Mouse (Mus musculus): ENCODE measurements around the gene Amigo2.

The Amigo2 gene

GRCm38 (mm10) chr15:97246911-97247790, at the start of gene Amigo2, which contains the start of gene Pced1b:
TSS of gene Amigo2 (minus strand) at chr15:97247287.
TSS of gene Pced1b (plus strand) at chr15:97247107.
- peak; percentile 9 to 19 for DNase-seq (ENCODE audit: low spot score in 2 of 2)

GRCm38 (mm10) chr15:97291291-97292050, 44.4 kb upstream of the Amigo2 start:
- DNase-seq (ENCODE audit: low spot score in 2 of 2) = peak; percentile 32 to 57

DNA sequence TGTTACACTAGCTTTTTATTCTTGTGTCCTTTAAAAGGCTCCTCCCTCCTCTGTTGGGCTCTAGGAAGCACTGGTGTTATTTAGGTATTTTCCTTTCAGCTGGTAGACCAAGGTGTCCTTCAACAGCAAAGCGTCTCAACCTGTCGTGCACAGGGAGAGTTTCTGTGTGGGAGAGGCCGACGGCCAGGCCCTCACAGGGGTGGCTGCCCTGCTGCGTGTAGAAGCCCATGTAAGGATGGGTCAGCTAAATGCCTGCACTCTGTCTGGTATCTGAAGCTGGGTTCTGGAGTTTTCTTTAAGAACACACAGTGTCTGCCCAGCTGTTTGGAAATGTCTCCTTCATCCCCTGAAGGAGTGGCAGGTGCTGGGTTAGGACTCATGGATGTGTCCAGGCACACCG, 43.3 kb upstream of the Amigo2 start:
- DNase-seq (ENCODE audit: low spot score in 2 of 2) = no peak

- no peak for DNase-seq (ENCODE audit: low spot score in 2 of 2)
These were observed 42.1 kb upstream of the Amigo2 start for GRCm38 (mm10) chr15:97289176-97289575.

GRCm38 (mm10) chr15:97288690-97289089, 41.6 kb upstream of the Amigo2 start:
- DNase-seq (ENCODE audit: low spot score in 2 of 2) = peak in 1 of 2 experiments; percentile 20

DNA sequence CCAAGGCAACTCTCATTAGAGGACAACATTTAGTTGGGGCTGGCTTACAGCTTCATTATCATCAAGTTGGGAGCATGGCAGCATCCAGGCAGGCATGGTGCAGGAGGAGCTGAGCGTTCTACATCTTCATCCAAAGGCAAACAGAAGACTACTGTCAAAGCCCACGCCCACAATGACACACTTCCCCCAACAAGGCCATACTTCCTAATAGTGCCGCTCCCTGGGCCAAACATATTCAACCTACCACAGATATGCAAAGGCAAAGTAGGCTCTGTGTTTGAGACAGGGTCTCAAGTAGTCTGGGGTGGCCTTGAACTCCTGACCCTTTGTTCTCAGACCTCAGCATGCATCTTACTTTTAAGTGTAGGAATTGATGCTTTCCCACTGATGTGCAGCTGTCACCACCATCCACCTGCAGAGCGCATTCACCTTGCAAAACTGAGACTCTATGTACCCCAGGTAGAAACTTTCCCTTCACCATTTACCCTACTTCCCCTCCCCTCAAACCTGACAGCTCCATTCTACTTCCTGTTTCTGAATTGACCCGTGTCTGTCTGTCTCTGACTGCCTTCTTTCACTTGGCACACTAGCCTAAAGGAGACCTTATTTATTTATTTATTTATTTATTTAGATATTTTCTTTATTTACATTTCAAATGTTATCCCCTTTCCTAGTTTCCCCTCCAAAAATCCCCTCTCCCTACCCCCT, 40.5 kb upstream of the Amigo2 start:
- no peak for DNase-seq (ENCODE audit: low spot score in 2 of 2)

DNA sequence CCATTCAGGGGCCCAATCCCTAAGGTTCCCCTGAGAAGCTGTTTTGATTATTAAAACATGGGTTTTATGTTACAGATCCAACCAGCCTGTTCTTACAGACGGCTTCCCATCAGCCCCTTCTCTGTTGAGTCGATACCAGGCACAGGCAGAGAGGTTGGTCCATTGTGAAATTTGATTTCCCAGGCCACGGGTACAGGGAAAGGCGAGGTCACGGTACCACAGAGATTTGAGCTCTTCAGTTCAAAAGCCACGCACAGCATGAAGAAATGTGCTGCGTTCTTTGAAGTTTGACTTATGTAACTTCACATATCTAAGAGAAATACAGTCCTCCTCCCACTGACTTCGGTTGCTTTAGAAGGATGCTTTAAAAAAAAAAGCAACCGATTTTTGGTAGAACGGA, 39.6 kb upstream of the Amigo2 start:
- no peak for DNase-seq (ENCODE audit: low spot score in 2 of 2)

DNA sequence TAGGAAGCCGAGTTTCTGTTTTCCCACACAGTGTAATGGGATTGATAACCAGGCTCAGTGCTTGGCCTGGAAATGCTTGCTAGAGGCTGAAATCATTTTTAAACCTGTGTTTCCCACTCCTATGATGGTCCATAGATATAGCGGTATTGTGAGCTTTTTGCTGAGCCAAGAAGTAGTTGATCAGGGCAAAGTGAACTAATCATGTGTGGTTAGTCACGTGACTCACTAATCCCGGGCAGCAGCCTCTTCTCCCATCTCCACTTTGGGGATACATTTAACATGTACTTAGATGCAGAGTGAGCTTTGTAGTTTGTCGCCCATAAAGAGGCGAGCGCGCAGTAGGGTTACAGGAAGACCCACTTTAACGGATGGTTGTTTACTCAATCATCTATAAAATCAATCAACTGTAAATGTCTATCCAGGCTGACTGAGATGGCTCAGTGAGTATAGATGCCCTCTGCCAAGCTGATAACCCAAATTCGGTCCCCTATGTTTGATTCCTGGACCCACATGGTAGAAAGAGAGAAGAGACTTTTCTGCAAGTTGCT, 38.7 kb upstream of the Amigo2 start:
- DNase-seq (ENCODE audit: low spot score in 2 of 2) = no peak

GRCm38 (mm10) chr15:97284201-97284600, 37.1 kb upstream of the Amigo2 start:
- no peak for DNase-seq (ENCODE audit: low spot score in 2 of 2)

GRCm38 (mm10) chr15:97282572-97282881, 35.4 kb upstream of the Amigo2 start:
- DNase-seq (ENCODE audit: low spot score in 2 of 2) = no peak

DNA sequence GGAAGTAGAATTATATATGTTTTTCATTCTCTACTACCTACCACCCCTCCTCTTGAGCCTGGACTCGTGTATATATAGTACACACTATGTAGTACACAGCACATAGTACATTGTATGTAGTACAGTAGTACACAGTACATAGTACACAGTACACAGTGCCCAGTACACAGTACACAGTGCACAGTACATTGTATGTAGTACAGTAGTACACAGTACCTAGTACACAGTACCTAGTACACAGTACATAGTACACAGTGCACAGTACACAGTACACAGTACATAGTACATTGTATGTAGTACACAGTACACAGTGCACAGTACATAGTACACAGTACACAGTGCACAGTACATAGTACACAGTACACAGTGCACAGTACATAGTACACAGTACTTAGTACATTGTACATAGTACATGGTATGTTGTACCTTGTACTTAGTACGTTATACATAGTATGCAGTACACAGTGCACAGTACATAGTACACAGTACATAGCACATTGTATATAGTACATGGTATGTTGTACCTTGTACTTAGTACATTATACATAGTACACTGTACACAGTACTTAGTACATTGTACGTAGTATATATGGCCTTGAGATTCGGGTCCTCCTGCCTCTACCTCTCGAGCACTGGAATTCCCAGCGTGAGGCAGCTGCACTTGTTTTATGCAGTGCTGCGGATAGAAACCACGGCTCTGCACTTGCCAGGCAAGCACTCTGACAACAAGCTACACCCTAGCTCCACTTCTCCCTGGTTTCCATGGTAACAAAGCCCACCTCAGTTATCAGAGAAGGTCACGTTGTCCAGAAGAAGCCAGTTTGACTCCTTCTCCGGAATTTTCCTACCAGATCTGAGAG, 34.9 kb upstream of the Amigo2 start:
- DNase-seq (ENCODE audit: low spot score in 2 of 2) = no peak

GRCm38 (mm10) chr15:97280776-97281175, 33.7 kb upstream of the Amigo2 start:
- DNase-seq (ENCODE audit: low spot score in 2 of 2) = no peak

DNA sequence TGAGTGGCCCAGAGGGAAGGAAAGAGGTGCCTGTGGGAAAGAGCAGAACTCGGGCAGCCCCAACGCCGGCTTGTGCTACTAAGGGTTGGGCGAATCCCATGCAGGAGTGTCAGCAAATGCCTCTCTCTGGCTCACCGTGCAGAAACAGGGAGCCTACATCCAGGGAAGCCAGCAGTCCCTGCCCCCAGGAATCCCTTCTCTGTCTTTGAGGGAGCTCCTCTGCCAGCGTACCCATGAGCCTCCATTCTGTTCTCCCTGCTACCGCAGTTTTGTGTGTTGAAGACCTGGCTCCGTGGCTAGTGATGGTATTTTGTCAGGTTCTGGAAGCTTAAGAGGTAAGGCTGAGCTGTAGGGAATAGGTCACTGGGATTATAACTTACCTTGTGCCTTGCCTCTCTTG, 33.0 kb upstream of the Amigo2 start:
- no peak for DNase-seq (ENCODE audit: low spot score in 2 of 2)

- no peak for DNase-seq (ENCODE audit: low spot score in 2 of 2)
These were observed 31.4 kb upstream of the Amigo2 start for GRCm38 (mm10) chr15:97278340-97278948.

DNA sequence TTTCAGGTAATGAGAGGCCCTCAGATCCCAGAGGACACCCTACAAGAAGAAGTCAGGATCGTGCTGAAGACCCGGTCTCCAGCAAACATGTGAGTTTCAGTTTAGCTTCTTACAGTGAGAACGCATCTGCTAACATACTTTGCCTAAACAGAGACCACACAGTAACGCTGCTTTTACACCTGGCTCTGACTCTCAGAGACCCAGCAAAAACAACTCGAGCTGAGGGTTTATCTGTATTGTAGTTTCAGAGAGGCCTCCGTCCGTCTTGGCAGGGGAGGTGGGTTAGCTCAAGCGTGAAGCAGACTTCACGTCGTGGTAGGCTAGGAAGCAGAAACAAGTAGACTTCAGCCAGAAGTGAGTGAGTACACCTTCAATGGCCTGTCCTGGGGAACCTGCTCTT, 30.2 kb upstream of the Amigo2 start:
- DNase-seq (ENCODE audit: low spot score in 2 of 2) = no peak

DNA sequence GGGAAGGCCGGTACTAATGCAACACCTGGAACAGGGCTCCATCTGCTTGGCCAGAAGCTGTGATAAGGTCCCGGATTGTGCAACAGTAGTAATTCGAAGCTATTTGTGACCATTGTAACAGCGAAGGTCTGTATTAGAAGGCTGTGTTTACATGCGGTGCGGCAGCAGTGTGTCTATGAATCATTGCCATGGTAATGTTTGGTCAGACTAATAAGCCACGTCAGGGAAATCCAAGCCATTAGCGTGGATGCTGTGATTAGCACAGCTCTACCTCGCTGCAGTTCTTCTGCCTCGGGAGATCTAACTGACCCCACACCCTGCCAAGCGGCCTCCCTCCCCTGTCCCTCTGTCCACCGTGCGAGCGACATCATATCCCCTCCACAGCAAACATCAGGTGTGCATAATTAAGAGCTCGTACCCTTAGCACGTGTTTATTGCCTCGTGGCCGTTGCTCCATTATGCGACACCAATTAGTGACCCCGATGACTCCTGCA, 29.6 kb upstream of the Amigo2 start:
- DNase-seq (ENCODE audit: low spot score in 2 of 2) = no peak

GRCm38 (mm10) chr15:97275626-97276395, 28.7 kb upstream of the Amigo2 start:
- DNase-seq (ENCODE audit: low spot score in 2 of 2) = no peak

GRCm38 (mm10) chr15:97272831-97273230, 25.7 kb upstream of the Amigo2 start:
- DNase-seq (ENCODE audit: low spot score in 2 of 2) = no peak

- no peak for DNase-seq (ENCODE audit: low spot score in 2 of 2)
These were observed 25.1 kb upstream of the Amigo2 start for GRCm38 (mm10) chr15:97271985-97272697.

Measured in right cerebral cortex, postnatal 36 days (tissue).